Mouse (Mus musculus) liver, embryonic 14.5 days (tissue): ENCODE data around the gene Sdk2.

Experiments used
- CTCF ChIP-seq: IDR thresholded peaks from 2 replicates; pipeline ENCODE4 v1.5.1; 2016; ENCODE audit warnings: antibody characterized with exemption, low read depth, control low read depth
- EP300 ChIP-seq: IDR thresholded peaks from 2 replicates; pipeline ENCODE4 v1.6.1; 2016; ENCODE audit warnings: antibody characterized with exemption, low read depth

DNA sequence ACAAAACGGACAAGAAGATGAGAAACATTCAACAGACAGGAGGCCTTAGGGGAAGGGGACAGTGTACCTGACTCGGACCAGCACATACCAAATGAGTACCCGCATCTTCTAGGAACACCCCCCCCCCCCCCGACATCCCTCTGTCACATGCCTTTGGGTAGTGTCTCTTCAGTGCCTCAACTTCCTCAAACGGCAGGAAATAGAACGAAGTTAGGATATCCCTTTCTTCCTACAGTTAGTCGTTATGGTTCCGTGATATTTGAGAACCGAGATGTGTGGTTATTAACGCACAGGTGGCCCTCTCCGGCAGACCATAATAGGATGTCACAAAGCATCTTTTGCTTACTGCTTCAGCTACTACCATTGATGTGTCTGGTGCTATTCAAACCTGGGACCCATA is 279.8 kb downstream of the Sdk2 start:
- no peak for TF ChIP-seq CTCF
- no peak for TF ChIP-seq EP300
